Mouse (Mus musculus): ENCODE data around the gene Pde10a.

Pde10a gene

DNA sequence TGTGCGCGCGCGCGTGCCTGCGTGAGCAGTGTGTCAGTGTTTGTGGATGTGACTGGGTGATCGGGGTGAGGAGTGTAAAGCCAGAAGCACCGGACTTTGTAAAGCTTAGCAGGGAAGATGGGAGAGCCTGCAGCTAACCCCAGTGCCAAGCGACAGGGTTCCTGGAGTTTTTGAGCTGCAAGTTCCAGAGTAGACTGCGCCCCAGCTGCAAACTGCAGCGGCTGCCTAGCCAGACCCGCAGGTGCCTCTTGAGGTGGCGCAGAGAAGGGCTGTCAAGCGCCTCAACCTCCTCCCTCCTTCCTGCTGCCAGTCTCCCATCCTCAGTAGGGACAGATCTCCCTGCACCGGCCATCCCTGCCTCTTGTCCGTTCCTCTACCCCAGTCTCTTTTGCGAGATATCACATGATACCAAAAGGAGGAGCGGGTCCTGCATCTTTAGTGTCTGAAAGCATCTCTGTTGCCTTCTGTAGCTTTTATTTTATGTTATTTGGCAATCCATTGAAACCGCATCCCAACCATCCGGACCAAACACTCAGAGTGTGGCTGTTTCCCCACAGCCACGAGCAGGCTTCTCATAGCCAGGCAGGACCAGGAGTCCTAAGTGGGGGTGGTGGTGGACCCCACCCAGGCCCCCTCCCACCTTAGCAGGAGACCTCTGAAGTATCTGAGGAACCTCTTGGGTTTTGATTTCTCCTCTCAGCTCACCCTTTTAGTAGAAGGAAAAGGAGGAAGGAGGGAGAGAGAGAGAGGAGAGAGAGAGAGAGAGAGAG, 984 bp downstream of the Pde10a start:
- DNase-seq (ENCODE audit: low spot score): no peak

DNA sequence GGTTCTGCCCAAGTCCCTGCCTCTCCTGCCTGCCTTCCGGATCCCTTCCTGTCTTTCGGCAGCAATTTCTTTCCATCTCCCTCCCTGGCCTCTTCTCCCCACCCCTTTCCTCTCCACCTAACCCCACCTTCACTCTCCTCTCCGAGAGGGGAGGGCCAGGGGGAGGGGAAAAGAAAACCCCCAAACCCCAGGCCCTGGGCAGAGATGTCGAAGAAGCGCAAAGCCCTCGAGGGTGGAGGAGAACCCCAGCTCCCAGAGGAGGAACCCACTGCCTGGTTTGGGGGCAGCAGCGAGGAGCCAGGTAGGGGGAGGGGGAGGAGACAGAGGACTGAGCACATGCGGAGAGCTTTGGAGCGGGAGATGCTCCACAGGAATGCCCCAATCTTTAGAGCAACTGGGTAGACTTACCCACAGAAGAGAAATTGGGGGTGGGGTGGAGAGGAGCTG, 1.7 kb downstream of the Pde10a start:
- no peak for DNase-seq (ENCODE audit: low spot score)

DNA sequence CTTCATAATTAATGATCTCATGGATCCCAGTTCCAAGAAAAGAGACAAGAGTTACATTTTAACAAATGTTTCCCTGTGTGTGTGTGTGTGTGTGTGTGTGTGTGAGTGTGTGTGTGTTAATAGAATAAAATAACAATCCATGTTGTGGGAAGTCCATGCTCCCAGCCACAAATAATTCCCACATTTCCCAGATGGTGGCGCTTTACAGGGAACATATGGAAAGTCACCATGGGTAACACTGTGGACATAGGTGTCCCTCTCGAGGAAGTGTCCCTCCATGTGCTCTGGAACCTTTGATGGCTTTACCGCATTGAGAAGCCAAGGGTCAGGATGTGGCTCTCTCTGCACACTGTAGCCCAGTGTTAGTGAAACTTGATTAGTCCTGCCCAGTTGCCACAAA, 3.5 kb downstream of the Pde10a start:
- DNase-seq (ENCODE audit: low spot score): no peak

DNA sequence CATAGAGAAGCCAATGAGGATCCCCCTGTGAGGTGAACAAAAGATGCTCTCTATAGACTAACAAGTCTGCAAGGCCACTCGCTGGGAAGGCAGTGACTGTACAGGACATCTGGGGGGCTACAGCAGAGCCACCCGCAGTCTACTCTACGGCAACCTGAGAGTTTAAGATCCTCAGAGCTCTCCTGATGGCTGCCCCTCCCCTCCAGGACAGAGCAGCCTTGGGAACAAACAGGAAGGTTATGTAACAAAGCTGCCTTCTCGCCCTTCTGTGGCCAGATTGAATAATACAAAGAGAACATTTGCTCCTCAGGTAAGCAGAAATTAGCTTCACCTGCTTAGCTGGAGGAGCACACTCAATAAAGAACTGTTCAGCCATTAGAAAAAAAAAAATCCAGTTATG, 7.4 kb downstream of the Pde10a start:
- DNase-seq (ENCODE audit: low spot score): no peak

DNA sequence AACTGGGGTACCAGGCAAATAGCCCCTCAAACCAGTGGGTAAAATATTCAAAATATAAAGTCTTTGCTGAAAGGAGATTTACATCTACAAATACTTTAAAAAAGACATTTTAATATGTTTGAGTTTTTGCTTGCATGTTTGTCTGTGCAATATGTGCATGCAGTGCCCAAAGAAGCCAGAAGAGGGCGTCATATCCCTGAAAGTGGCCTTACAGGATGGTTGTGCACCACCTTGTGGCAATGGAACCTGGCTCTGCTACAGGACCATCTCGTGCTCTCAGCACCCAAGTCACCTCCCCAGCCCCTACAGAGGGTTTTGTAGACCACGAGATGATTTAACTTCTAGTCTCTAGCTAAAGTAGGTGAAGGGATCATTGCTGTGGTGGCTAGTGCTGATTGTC, 8.7 kb downstream of the Pde10a start:
- no peak for DNase-seq (ENCODE audit: low spot score)

DNA sequence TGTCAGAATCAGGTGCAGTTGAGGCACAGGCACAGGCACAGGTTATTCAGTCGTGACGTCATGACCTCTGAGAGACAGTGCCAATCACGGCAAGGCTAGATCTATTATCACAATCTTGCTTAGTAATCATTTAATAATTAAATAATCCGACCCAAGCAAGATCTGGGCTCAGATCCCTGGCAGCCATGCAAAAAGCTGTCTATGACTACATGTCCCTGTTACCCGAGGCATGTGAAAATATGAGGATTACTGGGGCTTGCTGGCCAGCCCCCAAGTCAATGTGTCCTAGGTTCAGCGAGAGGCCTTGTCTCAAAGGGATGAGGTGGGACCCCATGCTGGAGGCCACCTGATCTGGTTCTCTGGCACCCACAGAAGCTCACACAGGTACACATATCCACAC, 11.3 kb downstream of the Pde10a start:
- no peak for DNase-seq (ENCODE audit: low spot score)

DNA sequence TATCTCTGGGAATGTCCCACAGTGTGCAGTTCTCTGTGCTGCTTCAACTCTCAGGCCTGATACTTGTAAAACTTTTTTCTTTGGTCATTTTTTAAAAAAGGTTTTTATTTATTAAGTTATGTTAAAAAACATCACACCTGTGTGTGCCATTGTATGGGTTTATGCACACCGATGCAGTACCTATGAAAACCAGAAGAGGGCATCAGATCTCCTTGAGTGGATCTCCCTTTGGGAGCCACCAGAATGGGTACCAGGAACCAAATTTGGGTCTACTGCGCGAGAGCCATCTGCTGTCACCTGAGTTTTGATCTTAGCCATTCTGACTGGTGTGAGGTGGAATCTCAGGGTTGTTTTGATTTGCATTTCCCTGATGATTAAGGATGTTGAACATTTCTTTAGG, 12.9 kb downstream of the Pde10a start:
- no peak for DNase-seq (ENCODE audit: low spot score)

DNA sequence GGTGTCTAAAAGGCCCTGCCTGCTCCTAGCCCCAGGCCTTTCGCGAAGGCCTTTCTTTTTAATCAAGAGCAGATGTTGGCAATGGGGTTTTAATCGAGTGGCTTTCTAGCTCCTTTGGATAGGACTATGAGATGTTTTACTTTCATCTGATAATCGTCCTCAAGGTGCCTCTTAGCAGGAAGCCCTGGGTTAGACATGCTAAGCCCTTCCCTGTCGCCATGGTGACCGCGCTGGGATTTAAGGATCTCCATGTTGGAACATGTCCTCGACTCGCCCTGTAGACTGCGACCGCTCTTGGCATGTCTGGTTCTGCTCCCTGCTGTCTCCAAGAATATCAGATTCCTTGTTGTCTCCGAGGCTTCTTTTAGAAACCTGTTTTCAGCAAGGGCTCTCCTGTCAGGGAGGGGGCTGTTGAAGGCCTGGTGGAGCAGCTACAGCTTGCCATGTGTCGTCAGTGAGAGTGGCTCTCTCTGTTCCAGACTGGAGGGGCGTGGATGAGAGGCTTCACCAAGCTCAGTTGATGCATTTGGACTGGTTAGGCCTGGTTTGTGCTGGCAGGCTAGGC, 16.9 kb downstream of the Pde10a start:
- no peak for DNase-seq (ENCODE audit: low spot score)

DNA sequence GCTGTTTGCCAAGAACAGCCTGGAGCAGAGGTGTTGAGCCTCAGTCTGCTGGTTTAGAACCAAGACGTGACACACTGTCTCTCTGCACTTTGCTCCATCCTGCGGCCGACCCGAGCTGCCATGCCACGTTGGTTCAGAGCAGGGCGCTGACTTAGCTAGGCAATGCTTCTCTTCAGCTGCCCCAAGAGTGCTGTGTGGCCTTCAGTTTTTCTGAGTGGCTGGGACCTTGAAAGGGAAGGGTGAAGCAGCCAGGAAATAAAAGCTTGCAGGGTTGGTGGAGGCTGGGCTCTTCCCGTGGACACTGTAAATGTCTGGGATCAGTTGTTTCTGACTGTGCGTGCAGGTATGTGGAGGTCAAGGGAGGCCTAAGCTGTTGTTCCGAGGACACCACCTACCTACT, 21.2 kb downstream of the Pde10a start:
- no peak for DNase-seq (ENCODE audit: low spot score)

DNA sequence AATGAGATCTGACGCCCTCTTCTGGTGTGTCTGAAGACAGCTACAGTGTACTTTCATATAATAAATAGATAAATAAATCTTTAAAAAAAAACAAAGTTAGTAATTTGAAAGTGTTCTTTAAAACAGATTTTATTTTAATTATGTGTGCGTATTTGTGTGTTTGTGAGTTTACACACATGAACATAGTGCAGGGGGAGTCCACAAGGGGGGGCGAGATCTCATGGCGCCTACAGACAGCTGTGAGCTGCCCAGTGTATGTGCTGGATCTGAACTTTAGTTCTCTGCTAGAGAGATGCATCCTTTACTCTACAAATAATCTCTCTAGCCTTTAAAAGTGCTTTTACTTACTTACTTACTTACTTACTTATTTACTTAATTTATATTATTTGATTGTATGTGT, 23.6 kb downstream of the Pde10a start:
- no peak for DNase-seq (ENCODE audit: low spot score)

DNA sequence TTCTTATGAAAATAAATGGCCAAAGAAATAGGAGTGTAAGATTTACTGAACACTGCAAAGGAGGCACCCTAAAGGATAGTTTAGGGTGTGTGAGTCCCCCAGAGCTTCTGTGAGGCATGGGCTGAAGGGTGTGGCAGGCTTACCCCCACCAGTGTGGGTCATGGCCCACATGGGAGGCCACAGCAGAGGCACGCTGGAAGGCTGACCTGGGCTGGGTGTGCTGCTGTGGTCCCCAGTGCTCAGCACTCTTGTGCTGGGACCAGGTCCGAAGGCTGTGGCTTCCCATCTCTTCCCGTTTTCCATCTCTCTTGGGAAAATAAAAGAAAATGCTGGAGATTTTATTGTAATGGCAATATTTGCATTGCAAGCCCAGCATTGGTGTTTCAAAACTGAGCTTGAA, 26.5 kb downstream of the Pde10a start:
- DNase-seq (ENCODE audit: low spot score): no peak

DNA sequence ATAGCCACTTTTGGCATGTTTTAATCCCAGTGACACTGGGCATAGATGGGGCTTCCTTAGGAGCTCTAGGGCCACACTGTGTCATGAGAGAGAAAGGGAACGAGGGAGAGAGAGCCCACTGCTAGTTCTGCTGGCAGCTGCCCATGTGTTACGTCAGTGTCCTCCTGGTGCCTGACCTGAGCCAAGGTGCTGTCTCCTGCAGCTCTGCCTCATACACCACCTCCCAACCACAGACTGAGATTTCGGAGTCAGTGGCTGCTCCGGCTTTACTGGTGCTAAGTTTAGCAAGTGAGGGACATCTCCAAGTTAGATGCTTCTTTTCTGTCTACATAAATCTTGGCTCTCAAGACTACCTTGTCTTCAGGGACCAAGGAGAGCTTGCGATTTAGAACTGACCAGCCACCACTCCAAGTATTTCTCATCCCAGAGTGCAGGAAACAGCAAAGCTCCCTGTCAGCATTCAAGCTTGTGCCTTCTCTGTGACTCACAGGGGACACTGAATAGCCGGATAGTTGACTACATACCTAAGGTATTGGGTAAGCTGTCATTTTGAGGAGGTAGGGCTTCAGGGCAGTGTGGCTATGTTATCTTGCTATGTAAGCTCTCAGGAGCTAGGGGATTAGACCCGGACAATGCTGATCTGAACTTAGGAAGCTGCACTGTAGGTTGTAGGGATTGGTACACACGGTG, 27.3 kb downstream of the Pde10a start:
- DNase-seq (ENCODE audit: low spot score): no peak

DNA sequence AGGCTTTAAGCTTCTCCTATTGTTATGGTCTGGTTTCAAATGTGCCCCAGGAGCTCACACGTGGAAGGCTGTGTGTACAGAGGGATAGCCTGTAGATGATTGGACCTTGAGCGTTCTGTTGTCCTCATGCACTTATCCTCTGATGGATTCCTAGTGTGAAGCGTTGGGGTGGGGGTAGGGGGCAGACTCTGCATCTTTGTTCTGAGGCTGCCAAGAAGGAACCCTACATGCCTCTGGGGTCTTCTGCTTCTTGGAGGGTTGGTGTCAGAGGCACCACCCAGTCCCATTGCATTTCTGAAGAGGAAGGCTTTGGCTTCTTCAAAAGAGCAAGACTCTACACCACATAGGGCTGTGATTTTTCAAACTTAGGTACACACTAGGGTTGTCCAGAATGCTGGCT, 28.4 kb downstream of the Pde10a start:
- no peak for DNase-seq (ENCODE audit: low spot score)

DNA sequence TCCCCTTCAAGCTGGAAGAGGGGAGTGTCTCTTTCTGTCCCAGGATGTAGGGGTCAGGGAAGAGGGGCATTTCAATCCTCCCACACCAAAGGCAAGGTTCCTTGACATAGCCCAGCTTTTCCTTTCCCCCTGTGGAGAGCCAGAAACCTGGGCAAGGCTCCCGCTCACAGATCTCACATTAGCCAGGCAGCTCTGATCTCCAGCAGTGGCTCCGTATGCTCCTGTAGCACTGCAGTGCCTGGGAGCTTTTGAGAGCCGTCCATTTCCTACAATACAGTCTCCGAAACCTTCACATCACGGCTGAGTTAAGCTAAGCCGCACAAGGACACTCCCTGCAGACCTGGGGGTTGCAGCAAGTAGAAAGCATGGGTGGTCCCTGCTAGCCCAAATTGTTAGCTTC, 29.0 kb downstream of the Pde10a start:
- DNase-seq (ENCODE audit: low spot score): no peak

DNA sequence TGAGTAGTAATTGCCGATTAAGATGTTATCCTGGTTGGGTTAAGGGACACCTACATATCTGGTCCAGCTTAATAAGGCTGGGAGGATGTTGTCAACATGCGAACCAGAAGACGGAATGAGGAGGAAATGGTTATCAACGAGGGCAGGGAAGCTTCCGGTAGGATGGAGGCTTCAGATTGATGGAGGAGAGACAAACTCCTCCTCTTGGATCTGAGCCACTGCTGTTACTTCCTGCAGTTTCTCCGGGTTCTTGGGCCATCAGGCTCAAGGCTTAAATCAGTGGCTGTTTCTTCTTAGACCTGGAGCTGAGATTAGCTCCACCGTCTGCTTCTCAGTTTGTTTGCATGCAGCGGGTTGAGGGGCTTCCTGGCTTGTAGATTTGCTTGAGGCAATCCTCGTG, 30.6 kb downstream of the Pde10a start:
- no peak for DNase-seq (ENCODE audit: low spot score)

DNA sequence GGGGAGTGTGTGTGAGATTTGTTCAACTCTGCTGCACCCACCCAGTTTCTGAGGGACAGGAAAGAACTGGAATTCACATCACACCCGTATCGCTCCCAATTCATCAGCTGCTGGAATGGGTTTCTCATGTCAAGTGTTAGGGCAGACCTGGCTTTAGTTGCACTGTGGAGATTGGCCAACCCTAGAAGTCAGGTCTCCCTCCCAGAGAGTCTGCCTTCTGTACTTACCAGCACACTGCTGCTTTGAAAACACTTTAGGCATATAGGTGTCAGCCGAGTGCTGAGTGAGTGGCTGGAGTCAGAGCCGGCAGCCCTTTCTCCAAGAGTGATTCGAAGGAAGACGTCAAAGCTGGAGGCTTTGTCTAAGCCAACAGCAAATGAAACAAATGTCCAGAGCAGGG, 31.1 kb downstream of the Pde10a start:
- no peak for DNase-seq (ENCODE audit: low spot score)

DNA sequence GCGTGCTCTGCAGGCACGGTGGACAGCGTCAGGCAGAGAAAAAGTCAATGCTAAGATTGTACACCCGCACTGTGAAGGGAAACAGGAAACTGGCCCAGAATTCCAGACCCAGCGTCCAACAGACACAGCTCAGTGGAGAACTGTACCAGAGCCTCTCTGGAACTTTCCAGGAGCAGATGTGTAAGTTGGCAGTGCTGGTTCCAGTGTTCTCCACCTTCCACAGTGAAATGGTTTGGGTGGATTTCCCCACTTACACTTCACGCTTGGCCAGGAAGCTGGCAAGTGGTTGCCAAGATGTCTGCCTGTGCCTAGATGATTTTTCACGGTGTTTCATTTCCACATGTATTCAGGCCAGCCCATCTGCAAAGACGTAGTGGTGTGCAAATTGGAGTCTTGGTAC, 32.8 kb downstream of the Pde10a start:
- no peak for DNase-seq (ENCODE audit: low spot score)

DNA sequence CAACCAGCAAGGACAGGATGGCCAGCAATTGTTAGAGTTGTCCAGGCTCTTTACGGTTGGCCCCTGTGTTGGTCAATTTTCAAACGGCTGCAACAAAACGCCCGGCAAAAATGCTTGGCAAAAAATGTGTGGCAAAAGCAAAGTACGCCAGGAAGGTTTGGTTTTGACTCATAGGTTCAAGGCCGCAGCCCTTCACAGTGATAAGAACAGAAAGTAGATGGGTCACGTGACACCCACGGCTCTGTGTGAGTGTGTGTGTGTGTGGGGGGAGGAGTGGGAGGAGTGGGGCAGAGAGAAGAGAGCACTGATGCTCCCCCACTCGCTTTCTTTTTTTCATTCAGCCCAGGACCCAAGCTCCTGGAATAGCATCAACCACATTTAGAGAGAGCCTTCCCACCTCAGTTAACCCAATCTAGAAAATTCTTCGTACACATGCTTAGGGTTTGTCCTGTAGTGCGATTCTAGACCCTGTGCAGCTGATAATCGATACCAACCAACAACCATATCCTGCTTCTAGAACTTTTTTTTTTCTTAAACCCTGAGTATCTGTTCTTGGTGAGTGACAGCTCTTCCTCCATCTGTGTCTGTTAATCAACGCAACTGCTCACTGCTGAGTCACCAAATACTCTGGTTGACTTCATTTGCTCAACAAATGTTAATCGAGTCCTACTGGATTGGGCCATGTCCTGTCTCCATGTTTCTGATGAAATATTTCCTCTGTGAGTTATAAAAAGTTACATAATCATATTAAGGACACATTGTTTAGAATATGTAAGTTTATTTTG, 37.1 kb downstream of the Pde10a start:
- no peak for DNase-seq (ENCODE audit: low spot score)

DNA sequence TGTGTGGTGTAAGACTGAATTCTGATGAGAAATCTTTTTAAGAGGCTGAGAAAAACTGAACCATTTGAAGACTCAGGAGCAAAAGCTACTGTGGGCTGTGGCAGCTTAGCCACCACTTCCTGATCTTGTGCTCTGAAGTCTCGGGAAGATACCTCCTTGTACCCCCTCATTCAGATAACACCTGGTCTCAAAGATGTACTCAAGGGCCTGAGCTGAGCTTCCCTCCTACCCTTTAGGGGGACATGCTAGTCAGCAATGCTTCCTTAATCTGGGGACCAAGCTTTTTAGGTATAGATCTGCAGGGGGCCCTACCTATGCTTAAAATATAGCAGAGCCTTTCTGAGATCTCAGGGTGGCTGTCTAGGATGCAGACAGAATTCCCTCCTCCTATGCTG, 37.7 kb downstream of the Pde10a start:
- no peak for DNase-seq (ENCODE audit: low spot score)

DNA sequence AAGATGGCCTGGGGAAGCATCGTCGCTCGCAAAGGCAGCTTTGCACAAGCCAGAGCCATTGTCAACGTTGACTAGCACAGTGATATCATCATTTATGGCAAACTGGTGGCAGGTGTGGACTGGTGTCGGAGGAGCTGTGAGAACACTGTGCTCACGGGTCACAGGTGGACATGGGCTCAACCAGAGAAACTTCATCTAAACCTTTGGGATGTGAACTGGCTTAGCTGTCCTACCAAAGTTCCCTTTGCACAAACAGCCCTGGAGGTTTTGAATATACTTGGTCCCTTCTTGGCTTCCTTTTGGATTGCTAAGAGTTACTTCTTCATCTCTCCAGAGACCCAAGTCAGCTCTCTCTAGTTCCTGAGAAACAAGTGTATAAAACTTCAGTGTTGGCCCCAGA, 41.7 kb downstream of the Pde10a start, which contains the start of gene Gm17087:
TSS of gene Gm17087 (minus strand) at position 101 of the 400 bp plus-strand sequence.
- no peak for DNase-seq (ENCODE audit: low spot score)

DNA sequence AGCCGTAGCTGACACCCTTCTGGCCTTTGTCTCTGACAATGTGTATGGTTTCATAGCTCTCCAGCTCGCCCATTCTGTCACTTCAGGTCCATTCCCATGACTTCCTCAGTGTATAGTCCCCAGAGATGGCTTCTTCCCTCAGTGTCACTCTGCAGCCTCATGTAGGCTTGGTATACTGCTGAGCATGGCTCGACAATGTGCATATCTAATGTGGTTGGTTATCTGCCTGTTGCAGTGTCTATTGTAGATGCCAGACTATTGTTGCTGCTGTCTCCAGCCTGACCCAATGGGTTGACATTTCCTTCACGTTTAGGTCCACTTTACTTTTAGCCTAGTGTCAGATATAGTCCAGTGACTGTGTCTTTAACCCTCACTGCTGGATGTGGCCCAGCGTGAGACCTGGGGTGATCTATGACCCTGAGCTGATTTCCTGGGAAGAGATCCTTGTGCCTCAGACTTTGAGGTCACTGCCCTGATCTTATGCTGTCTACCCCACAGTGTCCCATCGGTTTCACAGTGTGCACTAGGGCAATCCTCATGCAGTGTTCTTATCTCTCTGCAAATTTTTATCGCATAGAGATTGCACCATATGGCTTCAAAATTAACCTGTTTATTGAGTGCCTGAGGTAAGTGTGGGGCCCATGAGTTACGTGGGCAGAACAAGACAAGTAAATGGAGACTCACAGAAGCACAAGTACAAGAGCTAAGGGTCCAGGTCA, 48.5 kb downstream of the Pde10a start:
- DNase-seq (ENCODE audit: low spot score): no peak

DNA sequence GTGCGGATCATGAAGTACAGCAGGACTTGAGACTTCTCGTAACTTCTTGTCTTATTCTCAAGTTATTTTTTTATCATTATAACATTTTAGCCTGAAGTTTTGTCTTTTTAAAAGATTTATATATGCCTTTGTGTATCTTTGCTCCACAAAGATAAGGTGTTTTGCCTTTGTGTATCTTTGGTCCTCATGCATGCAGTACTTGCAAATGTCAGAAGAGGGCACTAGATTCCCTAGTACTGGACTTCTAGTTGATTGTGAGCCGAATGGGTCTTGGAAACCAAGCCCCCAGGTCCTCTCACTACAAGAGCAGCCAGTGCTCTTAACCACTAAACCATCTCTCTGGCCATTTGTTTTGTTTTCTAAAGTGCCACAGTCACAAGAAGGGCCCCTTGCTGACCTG, 55.2 kb downstream of the Pde10a start:
- no peak for DNase-seq (ENCODE audit: low spot score)

All from yolk sac, embryonic 10.5 days (tissue).